21 mouse cellular contexts compared by ENCODE assay signal in genomic region chr6:124670281-124670900, GRCm38 (mm10). TPM values are rescaled to one million over a fixed set of nuclear protein-coding genes. Genes with fewer than 3 reads are reported as not detected.
DNase-seq lines count a peak whose midpoint lies in the region; TF ChIP-seq lines count a peak whose summit lies in the region.
"Had no signal": no experiment of that assay in that cellular context is flagged by ENCODE, and none has a peak within 500 bp of the region (broad histone marks: within the 10 kb centered on the region; RNA-seq: fewer than 3 reads in every experiment).

No protein-coding gene starts in this region.

- no peaks in the 10 kb centered on the region for H3K27me3 ChIP-seq in liver, adult 2 months (ENCODE audit: control insufficient read depth, insufficient read depth, low read length)
- H3K27me3 ChIP-seq: embryonic facial prominence, embryonic 15.5 days; forebrain, embryonic 12.5 days; heart, embryonic 12.5 days had no signal

- H3K27ac ChIP-seq in liver, adult 2 months (replicated peaks; ENCODE audit: insufficient read depth, low read depth, low read length) = no peak overlapping the region
- H3K27ac ChIP-seq: embryonic facial prominence, embryonic 15.5 days; forebrain, embryonic 12.5 days had no signal

- TF ChIP-seq POLR2A in liver, adult 2 months (IDR thresholded peaks at IDR 0.05; ENCODE audit: extremely low read depth, insufficient read depth, low read length) = no peak

- no peak overlapping the region for H3K9ac ChIP-seq in liver, adult 2 months (ENCODE audit: low read depth, low read length)
- H3K9ac ChIP-seq: embryonic facial prominence, embryonic 15.5 days; forebrain, embryonic 12.5 days; heart, embryonic 12.5 days had no signal

- no peak overlapping the region for H3K4me3 ChIP-seq in liver, adult 2 months (ENCODE audit: insufficient read depth, low read depth, low read length)
- H3K4me3 ChIP-seq: embryonic facial prominence, embryonic 15.5 days; erythroblast, embryonic 14.5 days; forebrain, embryonic 12.5 days; heart, embryonic 12.5 days had no signal

- DNase-seq in cerebellum, postnatal 25 days = peak; percentile 61 to 65
- DNase-seq in cerebellum, adult 9-10 months = no peak
- peak; percentile 15 for DNase-seq in liver, adult 2 months (ENCODE audit: extremely low read depth, low read depth, low spot score)
- no peak for DNase-seq in liver
- peak; percentile 42 for DNase-seq in fat pad, adult 2 months (ENCODE audit: extremely low read depth, low read depth, low spot score)
- no peak for DNase-seq in adrenal gland, postnatal 36 days
- DNase-seq in urinary bladder, adult 18-20 months (ENCODE audit: low spot score in 2 of 2) = no peak
- DNase-seq: adrenal gland, adult 2 months; adrenal gland, postnatal 25 days; embryo, embryonic 11 days; gastrocnemius, postnatal 10 days; kidney, adult 8-10 months had no signal

- no peak for TF ChIP-seq CTCF in liver, adult 2 months (IDR thresholded peaks at IDR 0.05; ENCODE audit: low read depth, low read length)

- peaks cover 42% of the 10 kb centered on the region; the same call in 1 of the 2 replicates for H3K79me2 ChIP-seq in liver, adult 2 months (ENCODE audit: control insufficient read depth, insufficient read depth, low read length)

- 72% methylated on average over 7 of the region's 7 CpGs for WGBS in liver, adult 2 months

- peaks cover 40% of the 10 kb centered on the region for H3K4me1 ChIP-seq in liver, adult 2 months (ENCODE audit: control insufficient read depth, insufficient read depth, low read length)
- H3K4me1 ChIP-seq: forebrain, embryonic 12.5 days had no signal

- H3K36me3 ChIP-seq in liver, adult 2 months (ENCODE audit: control insufficient read depth, insufficient read depth, low read length) = peaks cover 2% of the 10 kb centered on the region; the same call in 1 of the 2 replicates
- H3K36me3 ChIP-seq: forebrain, embryonic 12.5 days had no signal

RNA-seq across cellular contexts. Expression of gene Lpcat3, which starts 7.6 kb away (rescaled TPM):
- 72.4 and 99.9 TPM in 2 replicates for total RNA-seq in liver, adult 2 months (2014; rRNA removed)
- 172 and 188 TPM in 2 replicates for polyA plus RNA-seq in liver, adult 2 months (2012; rRNA removed)
- 100 to 1,000 TPM in 1 of 2 experiments, 10 to 100 TPM in 1; 77.0 to 113 TPM for total RNA-seq in adrenal gland, postnatal 36 days (2021)

RNA-seq across cellular contexts. Expression of gene C1s2, which starts 34.5 kb away (rescaled TPM):
- total RNA-seq in liver, adult 2 months (2014; rRNA removed) = 0.09 TPM in 1 of 2 replicates, not detected in the other
- polyA plus RNA-seq in liver, adult 2 months (2012; rRNA removed) = not detected in 2 replicates
- 1 to 10 TPM; 2.4 to 2.6 TPM for total RNA-seq in adrenal gland, postnatal 36 days (2021)
- polyA plus RNA-seq: adrenal gland, adult 2 months; embryonic facial prominence, embryonic 11.5 days; erythroblast, embryonic 14.5 days; heart, embryonic 12.5 days; hindbrain, embryonic 11.5 days; hindbrain, embryonic 16.5 days; inflammation-experienced regulatory T-cells, adult 6 months; intestine, postnatal 0 days had no signal

RNA-seq across cellular contexts. Expression of gene Emg1, which starts 41.6 kb away (rescaled TPM):
- total RNA-seq in liver, adult 2 months (2014; rRNA removed) = 97.4 and 99.6 TPM in 2 replicates
- polyA plus RNA-seq in liver, adult 2 months (2012; rRNA removed) = 46.0 and 56.3 TPM in 2 replicates
- 10 to 100 TPM; 87.2 to 88.2 TPM for total RNA-seq in adrenal gland, postnatal 36 days (2021)

RNA-seq across cellular contexts. Expression of gene Phb2, which starts 41.7 kb away (rescaled TPM):
- 140 and 151 TPM in 2 replicates for total RNA-seq in liver, adult 2 months (2014; rRNA removed)
- polyA plus RNA-seq in liver, adult 2 months (2012; rRNA removed) = 209 and 210 TPM in 2 replicates
- 100 to 1,000 TPM; 308 to 325 TPM for total RNA-seq in adrenal gland, postnatal 36 days (2021)

Comparison
In these comparisons a context has a peak if more than half of its experiments do, and no peak if none do; other contexts are left out.
1. DNase-seq: peak in cerebellum, postnatal 25 days (2 of 2), liver, adult 2 months (single experiment) and fat pad, adult 2 months (single experiment); none in cerebellum, adult 9-10 months (single experiment), liver (single experiment), adrenal gland, postnatal 36 days (0 of 2) and urinary bladder, adult 18-20 months (0 of 2).